Comparison of ENCODE assay signal across 10 mouse cellular contexts in genomic region chr1:59144543-59144942, GRCm38 (mm10). TPM values are rescaled to one million over a fixed set of nuclear protein-coding genes. Genes with fewer than 3 reads are reported as not detected.
DNase-seq lines count a peak whose midpoint lies in the region; ATAC-seq and TF ChIP-seq lines count a peak whose summit lies in the region.
"Had no signal": no experiment of that assay in that cellular context is flagged by ENCODE, and none has a peak within 500 bp of the region (broad histone marks: within the 10 kb centered on the region; RNA-seq: fewer than 3 reads in every experiment).

No protein-coding gene starts in this region.

- no peak overlapping the region for H3K27ac ChIP-seq in heart, embryonic 11.5 days (ENCODE audit: low read depth, low read length)
- no peak overlapping the region for H3K27ac ChIP-seq in small intestine, adult 2 months (ENCODE audit: insufficient read depth, low read depth, low read length)
- H3K27ac ChIP-seq: limb, embryonic 13.5 days had no signal

- H3K9ac ChIP-seq in heart, embryonic 11.5 days (ENCODE audit: low read depth, low read length), result no peak overlapping the region
- H3K9ac ChIP-seq: limb, embryonic 13.5 days had no signal

- H3K9me3 ChIP-seq in heart, embryonic 11.5 days (replicated peaks; ENCODE audit: control insufficient read depth, low read length), result no peaks in the 10 kb centered on the region
- H3K9me3 ChIP-seq: limb, embryonic 13.5 days had no signal

- no peaks in the 10 kb centered on the region for H3K36me3 ChIP-seq in heart, embryonic 11.5 days (ENCODE audit: control insufficient read depth, insufficient read depth, low read length)
- no peaks in the 10 kb centered on the region for H3K36me3 ChIP-seq in small intestine, adult 2 months (ENCODE audit: control insufficient read depth, insufficient read depth, low read length)
- H3K36me3 ChIP-seq: limb, embryonic 13.5 days had no signal

- H3K27me3 ChIP-seq in heart, embryonic 11.5 days (ENCODE audit: control insufficient read depth, insufficient read depth, low read length), result no peaks in the 10 kb centered on the region
- H3K27me3 ChIP-seq in small intestine, adult 2 months (ENCODE audit: control insufficient read depth, insufficient read depth, low read length), result no peaks in the 10 kb centered on the region
- H3K27me3 ChIP-seq: limb, embryonic 13.5 days had no signal

- DNase-seq in heart, adult 11 months, result peak; percentile 81
- DNase-seq in 416B (ENCODE audit: low read depth) (peak; percentile 48), ZHBTc4 (ENCODE audit: low read depth, low spot score) (peak; percentile 63)
- peak; percentile 37 for DNase-seq in heart, postnatal 4 days
- DNase-seq in yolk sac, embryonic 10.5 days (ENCODE audit: low spot score), result no peak
- DNase-seq in layer of hippocampus, adult 11-12 months (ENCODE audit: low spot score), result no peak

- WGBS in heart, embryonic 11.5 days (ENCODE audit: insufficient replicate concordance), result 74% methylated on average over 10 of the region's 10 CpGs
- 75% methylated on average over 10 of the region's 10 CpGs for WGBS in small intestine, adult 2 months

- ATAC-seq in heart, embryonic 11.5 days (replicated peaks; ENCODE audit: insufficient number of reproducible peaks, low FRiP score, low TSS enrichment), result no peak

- H3K4me2 ChIP-seq in heart, embryonic 11.5 days, result no peak overlapping the region
- H3K4me2 ChIP-seq: limb, embryonic 13.5 days had no signal

- H3K4me3 ChIP-seq in heart, embryonic 11.5 days (ENCODE audit: low read depth, low read length), result no peak overlapping the region
- no peak overlapping the region for H3K4me3 ChIP-seq in small intestine, adult 2 months (ENCODE audit: low read depth, low read length)
- H3K4me3 ChIP-seq: limb, embryonic 13.5 days had no signal

- no peak for TF ChIP-seq POLR2A in small intestine, adult 2 months (IDR thresholded peaks at IDR 0.05; ENCODE audit: low read depth, low read length)

- H3K4me1 ChIP-seq in heart, embryonic 11.5 days (ENCODE audit: control insufficient read depth, insufficient read depth, low read length), result no peaks in the 10 kb centered on the region
- no peaks in the 10 kb centered on the region for H3K4me1 ChIP-seq in small intestine, adult 2 months (ENCODE audit: control insufficient read depth, insufficient read depth, insufficient read length, low read length)
- H3K4me1 ChIP-seq: limb, embryonic 13.5 days had no signal

- peak; percentile 65; the same call in 1 of the 2 replicates for TF ChIP-seq CTCF in small intestine, adult 2 months (IDR thresholded peaks at IDR 0.05; ENCODE audit: extremely low read depth, insufficient read length, insufficient replicate concordance, low read depth, low read length)

RNA-seq across cellular contexts. Expression of gene Mpp4, which starts 18.6 kb away (rescaled TPM):
- polyA plus RNA-seq in heart, embryonic 11.5 days (2014; fragmentation: Nextera tagmentation; extraction: Ambion mirVana), result 0.53 and 0.55 TPM in 2 replicates
- total RNA-seq in heart, postnatal 4 days (2021), result under 1 TPM; 0.16 to 0.17 TPM
- polyA plus RNA-seq in small intestine, adult 2 months (2012; rRNA removed), result 1.4 and 2.9 TPM in 2 replicates

RNA-seq across cellular contexts. Expression of gene Tmem237, which starts 24.3 kb away (rescaled TPM):
- polyA plus RNA-seq in heart, embryonic 11.5 days (2014; fragmentation: Nextera tagmentation; extraction: Ambion mirVana), result 20.3 and 21.0 TPM in 2 replicates
- total RNA-seq in heart, postnatal 4 days (2021), result 1 to 10 TPM; 5.2 to 7.3 TPM
- polyA plus RNA-seq in small intestine, adult 2 months (2012; rRNA removed), result 0.47 and 0.51 TPM in 2 replicates

RNA-seq across cellular contexts. Expression of gene C2cd6, which starts 49.8 kb away (rescaled TPM):
- polyA plus RNA-seq in heart, embryonic 11.5 days (2014; fragmentation: Nextera tagmentation; extraction: Ambion mirVana), result not detected in 2 replicates
- not detected for total RNA-seq in heart, postnatal 4 days (2021)
- not detected in 2 replicates for polyA plus RNA-seq in small intestine, adult 2 months (2012; rRNA removed)
- polyA plus RNA-seq: cortical plate, adult 2 months; limb, embryonic 13.5 days had no signal

Comparison
In these comparisons a context has a peak if more than half of its experiments do, and no peak if none do; other contexts are left out.
1. DNase-seq: peak in heart, adult 11 months (single experiment), 416B (single experiment), ZHBTc4 (single experiment) and heart, postnatal 4 days (single experiment); none in yolk sac, embryonic 10.5 days (single experiment) and layer of hippocampus, adult 11-12 months (single experiment).
2. RNA of gene Tmem237, which starts 24.3 kb away (polyA plus RNA-seq): 20.3 to 21.0 TPM in heart, embryonic 11.5 days; 0.47 to 0.51 TPM in small intestine, adult 2 months; every median in the first group is over 10 times any median in the second.